Mouse (Mus musculus) left cerebral cortex, postnatal 10 days (tissue): ENCODE results near the gene Dnm3. TPM values are rescaled to one million over a fixed set of nuclear protein-coding genes. Genes with fewer than 3 reads are reported as not detected.
A peak's percentile ranks its signal among the peaks of the same experiment; 100 is the strongest.
"Not testable (repeated sequence)": the region's sequence is repeated elsewhere in the genome, so short reads cannot be mapped to it uniquely, and the experiment has no call there.

Experiments
- DNase-seq, 2 experiments: peaks; one replicate each; pipeline ENCODE4 v3.0.0; 2021 to 2022; ENCODE audit warnings: low spot score in 2 of 2, mixed read lengths in 1 of 2; ENCODE audit errors: extremely low spot score in 1 of 2
- intact Hi-C: fragments of 180-260 bp; cut with DNase I; formaldehyde crosslinking; loops from one replicate; pipeline ENCODE4 v1.15.1; 2025
- total RNA-seq, 2 experiments: library from RNA; stranded (reverse); gene quantifications; 2 replicates each; pipeline ENCODE4 v1.2.3; 2021

The Dnm3 gene
- total RNA-seq, 2 experiments from 2014 or later, result 74.5 to 81.2 TPM

- intact Hi-C loops, result no loop called here
Measured at GRCm38 (mm10) chr1:162444805-162445204, 33.0 kb downstream of the Dnm3 start.

GRCm38 (mm10) chr1:162439576-162439975 lies 38.3 kb downstream of the Dnm3 start:
- intact Hi-C loops, result no loop called here
- DNase-seq, result no peak

More at GRCm38 (mm10) chr1:162444805-162445204, 33.0 kb downstream of the Dnm3 start:
- no peak for DNase-seq

- intact Hi-C loops, result no loop called here
- no peak for DNase-seq
Measured at GRCm38 (mm10) chr1:162436672-162437071, 41.2 kb downstream of the Dnm3 start.

- DNase-seq, result no peak
- intact Hi-C loops, result no loop called here
Measured at GRCm38 (mm10) chr1:162428904-162429303, 48.9 kb downstream of the Dnm3 start.

GRCm38 (mm10) chr1:162425930-162426478 lies 51.8 kb downstream of the Dnm3 start:
- no peak for DNase-seq
- intact Hi-C loops, result no loop called here

GRCm38 (mm10) chr1:162422826-162423225 lies 55.0 kb downstream of the Dnm3 start:
- DNase-seq, result no peak
- intact Hi-C loops, result no loop called here

- DNase-seq, result no peak
- intact Hi-C loops, result no loop called here
Measured at GRCm38 (mm10) chr1:162413791-162414190, 64.0 kb downstream of the Dnm3 start.

- intact Hi-C loops, result no loop called here
- DNase-seq, result no peak
Measured at GRCm38 (mm10) chr1:162412787-162413429, 64.9 kb downstream of the Dnm3 start.

- intact Hi-C loops, result no loop called here
- DNase-seq, result peak in 1 of 2 experiments; percentile 9
Measured at GRCm38 (mm10) chr1:162410207-162410965, 67.4 kb downstream of the Dnm3 start.

- intact Hi-C loops, result no loop called here
- no peak for DNase-seq
Measured at GRCm38 (mm10) chr1:162394549-162394948, 83.3 kb downstream of the Dnm3 start.

- intact Hi-C loops, result no loop called here
- DNase-seq, result no peak
Measured at GRCm38 (mm10) chr1:162388442-162389165, 89.2 kb downstream of the Dnm3 start.

- DNase-seq, intact Hi-C loops: not testable (repeated sequence)
Measured at GRCm38 (mm10) chr1:162373068-162373467, 104.8 kb downstream of the Dnm3 start.

GRCm38 (mm10) chr1:162369726-162370125 lies 108.1 kb downstream of the Dnm3 start:
- intact Hi-C loops, result loop anchor here (10.0 kb wide), 1 partner anchor 105 kb away; the partner anchor contains the start of gene Dnm3
- DNase-seq, result no peak

- peak; percentile 50 for DNase-seq
- intact Hi-C loops, result loop anchor here (10.0 kb wide), 1 partner anchor 113 kb away; the partner anchor contains the start of gene Dnm3
Measured at GRCm38 (mm10) chr1:162361978-162362377, 115.9 kb downstream of the Dnm3 start.

GRCm38 (mm10) chr1:162359270-162359669 lies 118.6 kb downstream of the Dnm3 start:
- intact Hi-C loops, result loop anchor here (10.0 kb wide), 2 partner anchors 176 to 306 kb away; no protein-coding TSS in a partner anchor
- DNase-seq, result peak; percentile 56 to 63

GRCm38 (mm10) chr1:162358036-162358435 lies 119.8 kb downstream of the Dnm3 start:
- peak in 1 of 2 experiments; percentile 52 for DNase-seq
- intact Hi-C loops, result loop anchor here (10.0 kb wide), 2 partner anchors 177 to 307 kb away; no protein-coding TSS in a partner anchor

GRCm38 (mm10) chr1:162356481-162356880 lies 121.4 kb downstream of the Dnm3 start:
- intact Hi-C loops, result loop anchor here (10.0 kb wide), 2 partner anchors 178 to 308 kb away; no protein-coding TSS in a partner anchor
- no peak for DNase-seq

- no peak for DNase-seq
- intact Hi-C loops, result loop anchor here (10.0 kb wide), 2 partner anchors 180 to 310 kb away; no protein-coding TSS in a partner anchor
Measured at GRCm38 (mm10) chr1:162354780-162355179, 123.1 kb downstream of the Dnm3 start.

- no peak for DNase-seq
- intact Hi-C loops, result loop anchor here (10.0 kb wide), 2 partner anchors 181 to 311 kb away; no protein-coding TSS in a partner anchor
Measured at GRCm38 (mm10) chr1:162353831-162354230, 124.0 kb downstream of the Dnm3 start.
